Mouse (Mus musculus): Measurements from ENCODE around the gene Slc25a40.

The Slc25a40 gene

GRCm38 (mm10) chr5:8489471-8490110, 66.9 kb downstream of the Slc25a40 start:
- DNase-seq (ENCODE audit: low spot score in 2 of 2): no peak

GRCm38 (mm10) chr5:8491778-8492177, 69.1 kb downstream of the Slc25a40 start:
- no peak for DNase-seq (ENCODE audit: low spot score in 2 of 2)
